ENCODE assay signal across 7 mouse cellular contexts in the genomic region with DNA sequence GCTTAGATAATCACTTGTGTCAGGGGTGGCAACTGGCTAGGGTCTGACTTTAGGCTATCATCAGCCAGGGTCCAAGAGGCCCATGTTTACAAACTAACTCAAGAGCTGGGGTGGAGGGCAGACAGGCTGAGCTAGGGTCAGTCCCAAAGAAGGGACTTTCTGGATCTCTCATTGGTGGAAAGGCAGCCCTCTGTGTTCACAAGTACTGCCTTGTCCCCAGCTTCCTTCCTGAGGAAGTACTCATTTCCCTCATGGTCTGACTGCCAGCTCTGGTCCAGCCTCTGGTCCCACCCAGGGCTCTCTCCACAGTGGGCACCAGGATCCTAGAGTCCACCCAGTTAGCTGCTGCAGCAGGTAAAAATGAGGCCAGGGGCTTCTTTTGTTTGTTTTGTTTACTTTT. TPM values are rescaled to one million over a fixed set of nuclear protein-coding genes. Genes with fewer than 3 reads are reported as not detected.
DNase-seq lines count a peak whose midpoint lies in the region; ATAC-seq and TF ChIP-seq lines count a peak whose summit lies in the region.

No protein-coding gene starts in this region.

- TF ChIP-seq POLR2A in cerebellum, adult 2 months (IDR thresholded peaks at IDR 0.05; ENCODE audit: borderline replicate concordance, insufficient read depth, low read length): no peak

- H3K4me2 ChIP-seq in hindbrain, embryonic 16.5 days (ENCODE audit: low read length): no peak overlapping the region
- H3K4me2 ChIP-seq in liver, embryonic 13.5 days: no peak overlapping the region
- no peak overlapping the region for H3K4me2 ChIP-seq in stomach, embryonic 15.5 days

- no peaks in the 10 kb centered on the region for H3K27me3 ChIP-seq in hindbrain, embryonic 16.5 days (replicated peaks; ENCODE audit: control insufficient read depth, insufficient read depth, low read length)
- H3K27me3 ChIP-seq in liver, embryonic 13.5 days: no peaks in the 10 kb centered on the region
- H3K27me3 ChIP-seq in stomach, embryonic 15.5 days (replicated peaks): no peaks in the 10 kb centered on the region
- no peaks in the 10 kb centered on the region for H3K27me3 ChIP-seq in cerebellum, adult 2 months (ENCODE audit: control insufficient read depth, insufficient read depth, low read length)

- no peak overlapping the region for H3K4me3 ChIP-seq in hindbrain, embryonic 16.5 days (ENCODE audit: low read length)
- H3K4me3 ChIP-seq in liver, embryonic 13.5 days (replicated peaks): no peak overlapping the region
- no peak overlapping the region for H3K4me3 ChIP-seq in stomach, embryonic 15.5 days (replicated peaks)
- H3K4me3 ChIP-seq in cerebellum, adult 2 months (replicated peaks; ENCODE audit: insufficient read depth, low read depth, low read length): no peak overlapping the region

- peak overlapping the region; percentile 36; the same call in 1 of the 2 replicates for H3K27ac ChIP-seq in hindbrain, embryonic 16.5 days (ENCODE audit: low read depth, low read length)
- no peak overlapping the region for H3K27ac ChIP-seq in liver, embryonic 13.5 days
- H3K27ac ChIP-seq in stomach, embryonic 15.5 days: peak overlapping the region; percentile 45
- no peak overlapping the region for H3K27ac ChIP-seq in cerebellum, adult 2 months (ENCODE audit: insufficient read depth, low read length)

- H3K36me3 ChIP-seq in hindbrain, embryonic 16.5 days (ENCODE audit: control insufficient read depth, insufficient read depth, low read length): peaks cover 18% of the 10 kb centered on the region
- no peaks in the 10 kb centered on the region; the same call in 1 of the 2 replicates for H3K36me3 ChIP-seq in liver, embryonic 13.5 days
- peaks cover 39% of the 10 kb centered on the region for H3K36me3 ChIP-seq in stomach, embryonic 15.5 days

- no peaks in the 10 kb centered on the region for H3K4me1 ChIP-seq in hindbrain, embryonic 16.5 days (ENCODE audit: control insufficient read depth, insufficient read depth, low read depth, low read length)
- 0 out of 2 replicates have a peak, but pooled peaks cover 5% of the 10 kb centered on the region for H3K4me1 ChIP-seq in liver, embryonic 13.5 days (replicated peaks)
- H3K4me1 ChIP-seq in stomach, embryonic 15.5 days: 0 out of 2 replicates have a peak, but pooled peaks cover 2% of the 10 kb centered on the region
- no peaks in the 10 kb centered on the region for H3K4me1 ChIP-seq in cerebellum, adult 2 months (ENCODE audit: control insufficient read depth, insufficient read depth, low read length)

- no peak for TF ChIP-seq CTCF in cerebellum, adult 2 months (IDR thresholded peaks at IDR 0.05; ENCODE audit: borderline replicate concordance, insufficient read depth, low read depth, low read length)

- no peak overlapping the region for H3K9ac ChIP-seq in hindbrain, embryonic 16.5 days (ENCODE audit: low read depth, low read length)
- no peak overlapping the region for H3K9ac ChIP-seq in liver, embryonic 13.5 days
- no peak overlapping the region for H3K9ac ChIP-seq in stomach, embryonic 15.5 days

- ATAC-seq in common myeloid progenitor, adult 5-6 weeks (replicated peaks; ENCODE audit: low read depth, poor library complexity, severe bottlenecking): peak; percentile 69
- ATAC-seq in hindbrain, embryonic 16.5 days: 0 out of 2 replicates have a peak, but pooled peaks have one; percentile 42
- peak; percentile 53 for ATAC-seq in liver, embryonic 13.5 days (ENCODE audit: low read depth)
- 0 out of 2 replicates have a peak, but pooled peaks have one; percentile 24 for ATAC-seq in stomach, embryonic 15.5 days (ENCODE audit: insufficient read depth, low FRiP score, low read depth)

- H3K9me3 ChIP-seq in hindbrain, embryonic 16.5 days (ENCODE audit: control insufficient read depth, low read length): no peaks in the 10 kb centered on the region
- H3K9me3 ChIP-seq in liver, embryonic 13.5 days (replicated peaks): no peaks in the 10 kb centered on the region
- no peaks in the 10 kb centered on the region for H3K9me3 ChIP-seq in stomach, embryonic 15.5 days

- peak; percentile 27 to 59 for DNase-seq in adrenal gland, postnatal 36 days
- DNase-seq in liver, embryonic 13.5 days: no peak
- DNase-seq in cerebellum, postnatal 36 days: no peak
- DNase-seq in cerebellum, adult 2 months: no peak

RNA-seq across cellular contexts. Expression of a gene that starts 60.0 kb away (rescaled TPM):
- 100 to 1,000 TPM; 230 to 239 TPM for total RNA-seq in adrenal gland, postnatal 36 days (2021)
- 82.8 and 85.3 TPM in 2 replicates for total RNA-seq in common myeloid progenitor, adult 5-6 weeks (2017)
- 132 and 141 TPM in 2 replicates for polyA plus RNA-seq in hindbrain, embryonic 16.5 days (2015; fragmentation: Nextera tagmentation; extraction: Ambion mirVana)
- 39.1 and 52.5 TPM in 2 replicates for polyA plus RNA-seq in liver, embryonic 13.5 days (2015; fragmentation: Nextera tagmentation; extraction: Ambion mirVana)
- 154 and 163 TPM in 2 replicates for polyA plus RNA-seq in stomach, embryonic 15.5 days (2015; fragmentation: Nextera tagmentation; extraction: Ambion mirVana)
- polyA plus RNA-seq in cerebellum, adult 2 months (2012; rRNA removed): 154 and 157 TPM in 2 replicates

Comparison
In these comparisons a context has a peak if more than half of its experiments do, and no peak if none do; other contexts are left out.
1. DNase-seq: peak in adrenal gland, postnatal 36 days (2 of 2); none in liver, embryonic 13.5 days (single experiment), cerebellum, postnatal 36 days (0 of 2) and cerebellum, adult 2 months (0 of 2).
2. H3K27ac ChIP-seq: peak in hindbrain, embryonic 16.5 days (single experiment) and stomach, embryonic 15.5 days (single experiment); none in liver, embryonic 13.5 days (single experiment) and cerebellum, adult 2 months (single experiment).
3. Peak in every context shown above with its lines, with median percentiles within 50 percentile points of each other: ATAC-seq.